Mouse (Mus musculus) CD4-positive, CD25-positive, alpha-beta regulatory T cell, adult 4 months (primary cell): ENCODE results near the gene Arvcf. TPM values are rescaled to one million over a fixed set of nuclear protein-coding genes. Genes with fewer than 3 reads are reported as not detected.

Experiments
- ATAC-seq: one replicate; pipeline ENCODE4 v1.8.0; 2017
- polyA plus RNA-seq, 2 experiments: library from polyadenylated mRNA; unstranded; fragments of 100-300 nt; shearing (Covaris generic); gene quantifications; one replicate each; pipeline ENCODE4 v1.2.1; 2017

Arvcf gene
- polyA plus RNA-seq, 2 experiments from 2014 or later, result 0.91 TPM; not detected in 1

DNA sequence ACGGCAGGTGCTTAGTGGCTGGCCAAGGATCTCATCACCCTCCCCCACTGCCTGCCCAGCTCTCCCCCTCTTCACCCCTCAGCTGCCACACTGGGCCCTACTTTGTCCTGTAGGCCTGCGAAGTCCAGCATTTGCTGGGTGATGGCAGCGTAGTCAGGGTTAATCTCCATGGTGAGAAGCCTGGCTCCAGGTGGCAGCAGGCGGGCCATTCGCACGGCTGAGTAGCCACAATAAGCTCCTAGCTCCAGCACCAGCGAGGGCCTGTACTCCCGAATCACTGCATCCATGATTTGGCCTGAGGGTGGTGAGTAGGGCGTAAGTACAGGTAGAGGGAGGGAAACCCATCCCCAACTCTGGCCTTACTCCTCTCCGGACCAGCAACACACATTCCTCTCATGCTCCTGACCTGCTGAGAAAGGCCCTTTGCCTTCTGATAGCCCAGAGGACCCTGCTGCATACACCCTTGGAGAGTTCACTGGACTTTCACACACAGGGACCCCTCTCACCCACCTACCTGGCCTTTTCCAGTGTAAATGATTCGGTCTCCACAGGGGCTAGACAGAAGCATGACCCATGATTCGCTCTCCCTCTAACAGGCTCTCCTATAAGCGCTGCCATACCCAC, 63.2 kb downstream of the Arvcf start:
- ATAC-seq, result no peak

GRCm38 (mm10) chr16:18411802-18412476, 64.0 kb downstream of the Arvcf start:
- ATAC-seq, result no peak

- ATAC-seq, result no peak
Measured at GRCm38 (mm10) chr16:18413032-18413816, 65.2 kb downstream of the Arvcf start.

DNA sequence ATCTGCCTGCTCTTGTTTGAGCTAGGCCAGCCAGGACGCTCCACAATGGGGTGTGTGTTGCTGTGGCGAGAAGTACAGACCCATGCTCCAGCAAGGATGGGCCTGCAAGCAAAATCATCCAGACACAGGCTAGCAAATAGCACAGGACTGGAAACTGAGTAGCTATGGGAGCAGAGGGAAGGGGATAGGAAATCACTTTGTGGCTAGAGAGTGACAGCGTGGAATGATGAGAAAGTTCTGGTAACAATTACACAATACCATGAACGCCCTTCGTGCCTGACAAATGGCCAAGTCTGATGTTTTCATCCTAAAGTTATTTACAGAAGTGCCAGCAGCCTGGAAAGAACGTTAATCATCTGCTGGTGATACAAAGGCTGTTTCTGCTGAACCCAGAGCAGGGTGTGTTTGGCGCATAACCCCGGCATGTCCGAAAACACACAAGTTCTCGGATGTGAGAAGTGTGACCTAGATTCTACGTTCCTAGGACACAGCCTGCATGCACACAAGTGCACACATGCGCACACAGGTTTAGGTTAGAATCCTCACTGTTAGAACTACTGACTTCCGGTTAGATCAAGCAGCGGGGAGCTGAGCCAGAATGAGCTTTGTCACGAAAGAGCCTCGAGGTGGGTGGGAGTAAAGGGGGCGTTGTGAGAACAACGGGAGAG, 68.2 kb downstream of the Arvcf start:
- peak; percentile 80 for ATAC-seq

GRCm38 (mm10) chr16:18416837-18417236, 68.9 kb downstream of the Arvcf start:
- ATAC-seq, result peak; percentile 37

DNA sequence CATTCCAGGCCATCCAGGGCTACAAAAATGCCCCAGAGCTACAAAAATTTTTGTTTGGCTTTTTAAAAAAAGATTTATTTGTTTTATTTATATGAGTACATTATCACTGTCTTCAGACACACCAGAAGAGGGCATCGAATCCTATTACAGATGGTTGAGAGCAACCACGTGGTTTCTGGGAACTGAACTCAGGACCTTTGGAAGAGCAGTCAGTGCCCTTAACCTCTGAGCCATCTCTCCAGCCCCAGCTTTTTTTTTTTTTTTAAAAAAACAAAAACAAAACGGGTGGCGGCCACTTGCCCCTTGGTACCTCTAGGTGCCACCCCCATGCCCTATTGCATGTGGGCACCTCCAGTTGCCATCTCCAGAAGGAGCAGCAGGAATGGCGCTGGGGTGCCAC, 69.5 kb downstream of the Arvcf start:
- no peak for ATAC-seq

DNA sequence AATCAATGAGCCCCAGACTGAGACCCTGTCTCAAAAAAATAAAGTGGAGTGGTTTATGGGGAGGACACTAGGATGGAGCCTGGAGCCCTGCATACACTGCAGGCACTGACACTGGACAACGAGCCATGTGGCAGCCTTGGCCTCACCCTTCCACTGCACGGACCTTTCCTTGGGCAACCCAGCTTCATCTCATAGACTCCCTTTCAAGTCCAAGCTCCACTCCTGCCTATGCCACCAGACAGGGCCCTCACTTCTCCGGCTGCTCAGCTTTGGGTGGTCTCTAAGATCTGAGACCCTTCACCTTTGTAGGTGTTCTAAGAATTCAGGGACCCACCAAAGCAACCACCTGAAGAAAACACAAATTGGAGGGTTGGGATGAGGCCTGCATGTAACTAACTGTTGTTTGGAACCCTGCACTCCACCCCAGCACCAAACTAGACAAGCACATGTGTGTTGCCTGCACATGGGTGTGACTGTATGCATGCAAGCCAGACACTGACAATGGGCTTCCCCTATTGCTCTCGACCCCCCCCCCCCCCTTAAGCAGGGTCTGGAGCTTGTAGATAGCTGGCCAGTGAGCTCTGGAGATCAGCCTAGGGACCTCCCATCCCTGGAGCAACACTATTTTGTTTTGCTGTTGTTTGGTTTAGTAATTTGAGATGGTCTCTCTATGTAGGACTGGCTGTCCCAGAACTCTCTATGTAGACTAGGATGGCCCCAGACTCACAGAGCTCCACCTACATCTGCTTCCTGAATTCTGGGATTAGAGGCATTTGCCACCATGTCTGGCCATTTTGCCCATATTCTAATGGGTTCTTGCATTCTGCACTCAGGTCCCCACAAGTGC, 71.0 kb downstream of the Arvcf start:
- ATAC-seq, result no peak

GRCm38 (mm10) chr16:18419603-18420026, 71.6 kb downstream of the Arvcf start:
- ATAC-seq, result no peak

GRCm38 (mm10) chr16:18420571-18420970, 72.6 kb downstream of the Arvcf start:
- ATAC-seq, result no peak

DNA sequence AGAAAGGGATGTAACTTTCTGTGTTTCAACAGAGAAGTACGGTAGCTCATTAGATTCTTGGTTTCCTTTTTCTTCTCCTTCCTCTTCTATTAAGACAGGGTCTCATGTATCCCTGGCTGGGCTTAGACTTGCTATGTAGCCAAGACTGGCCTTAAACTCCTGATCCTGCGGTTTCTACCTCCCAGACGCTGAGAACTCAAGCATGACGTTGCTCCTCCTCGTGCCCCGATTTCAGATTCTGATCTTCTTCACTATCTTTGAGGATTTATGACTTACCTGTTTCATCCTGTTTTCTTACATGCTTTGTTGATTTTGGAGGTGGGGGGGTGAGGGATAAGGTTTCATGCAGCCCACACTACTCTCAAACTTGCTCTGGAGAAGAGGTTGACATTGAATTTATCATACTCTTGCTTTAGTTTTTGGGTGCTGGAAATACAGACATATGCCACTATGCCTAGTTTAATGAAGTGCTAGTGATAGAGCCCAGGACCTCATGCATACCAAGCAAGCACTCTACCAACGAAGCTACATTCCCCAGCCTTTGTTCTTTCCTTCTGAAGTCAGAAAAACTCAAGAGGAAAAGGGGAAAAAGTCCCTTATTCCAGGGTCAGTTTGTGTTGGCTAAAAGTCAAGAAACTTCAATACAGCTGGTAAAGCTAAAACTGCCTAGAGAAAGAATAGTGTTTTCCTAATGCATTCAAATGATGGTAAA, 75.4 kb downstream of the Arvcf start:
- no peak for ATAC-seq

DNA sequence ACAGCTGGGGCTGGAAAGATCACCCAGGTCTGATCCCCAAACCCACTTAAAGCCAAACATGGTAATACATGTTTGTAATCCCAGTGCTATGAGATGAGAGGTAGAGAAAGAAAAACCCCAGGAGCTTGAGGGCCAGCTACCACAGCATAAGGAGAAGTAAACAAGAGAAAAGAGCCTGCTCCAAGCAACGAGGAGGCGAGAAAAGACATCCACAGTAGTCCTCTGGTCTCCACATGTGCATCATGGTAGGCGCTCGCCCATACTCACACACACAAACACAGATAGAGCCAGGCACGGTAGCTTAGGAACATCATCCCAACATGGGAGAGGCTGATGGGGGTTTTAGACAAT, 75.9 kb downstream of the Arvcf start:
- no peak for ATAC-seq

DNA sequence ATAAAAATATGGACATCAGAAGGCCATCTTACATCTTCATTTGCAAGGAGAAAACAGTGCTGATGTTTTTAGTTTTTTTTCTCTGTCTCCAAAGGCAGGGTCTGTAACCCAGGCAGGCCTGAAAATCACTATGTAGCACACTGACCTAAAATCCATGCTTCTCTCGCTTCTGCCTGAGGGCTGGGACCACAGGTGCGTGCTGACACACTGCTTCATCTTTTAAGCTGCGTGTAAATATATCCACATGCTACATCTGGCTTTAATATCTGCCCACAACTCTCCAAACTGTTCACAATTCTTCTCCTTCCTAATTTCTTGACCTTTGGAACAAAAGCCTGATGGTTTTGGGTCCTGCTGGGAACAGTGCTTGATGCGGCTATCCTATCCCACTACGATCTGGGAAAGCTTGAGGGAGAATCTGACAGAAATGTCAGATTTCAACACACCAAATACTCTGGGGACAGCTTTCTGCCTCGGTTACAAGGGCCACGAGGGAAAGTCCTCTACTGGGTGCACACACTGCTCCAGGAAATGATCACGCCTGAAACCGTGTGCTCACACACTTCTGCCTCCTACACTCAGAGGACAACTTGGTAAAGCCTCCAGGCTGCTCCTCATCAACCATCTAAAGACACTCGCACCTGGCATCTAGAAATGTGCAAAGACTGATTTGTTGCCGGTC, 76.5 kb downstream of the Arvcf start:
- peak; percentile 27 for ATAC-seq

DNA sequence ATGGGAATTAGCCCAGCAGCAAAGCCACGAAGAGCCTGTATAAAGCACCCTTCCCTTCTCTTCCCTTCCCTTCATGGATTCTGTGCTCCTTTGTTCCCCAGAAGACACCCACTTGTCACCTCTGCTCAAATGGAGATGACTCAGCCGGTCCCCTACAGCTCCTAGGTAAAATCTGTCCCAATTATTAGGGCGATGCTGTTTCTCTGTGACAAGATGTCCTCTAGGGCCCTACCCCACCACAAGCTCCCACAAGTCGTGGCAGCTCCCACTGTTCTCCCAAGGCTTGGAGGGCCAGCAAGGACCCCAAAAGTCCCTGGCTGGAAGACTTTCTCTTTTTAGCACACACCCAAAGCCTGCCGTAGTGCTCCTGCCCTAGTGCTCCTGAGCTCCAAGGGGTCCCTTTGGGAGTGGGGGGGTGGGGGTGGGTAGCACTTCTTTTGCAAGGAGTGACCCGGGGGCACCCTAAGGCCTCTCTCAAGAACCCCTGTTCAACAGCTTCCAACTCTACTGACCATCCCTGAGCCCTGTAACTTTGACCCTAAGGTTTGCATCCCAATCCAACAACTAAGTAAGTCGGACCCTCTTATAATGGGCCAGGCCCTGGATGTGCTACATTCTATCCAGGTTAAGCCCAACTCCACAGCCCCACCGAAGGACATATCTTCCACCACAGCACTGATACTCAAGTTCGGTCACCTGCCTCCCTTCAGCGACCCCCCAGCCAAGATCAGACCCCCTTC, 77.7 kb downstream of the Arvcf start:
- peak; percentile 21 for ATAC-seq

DNA sequence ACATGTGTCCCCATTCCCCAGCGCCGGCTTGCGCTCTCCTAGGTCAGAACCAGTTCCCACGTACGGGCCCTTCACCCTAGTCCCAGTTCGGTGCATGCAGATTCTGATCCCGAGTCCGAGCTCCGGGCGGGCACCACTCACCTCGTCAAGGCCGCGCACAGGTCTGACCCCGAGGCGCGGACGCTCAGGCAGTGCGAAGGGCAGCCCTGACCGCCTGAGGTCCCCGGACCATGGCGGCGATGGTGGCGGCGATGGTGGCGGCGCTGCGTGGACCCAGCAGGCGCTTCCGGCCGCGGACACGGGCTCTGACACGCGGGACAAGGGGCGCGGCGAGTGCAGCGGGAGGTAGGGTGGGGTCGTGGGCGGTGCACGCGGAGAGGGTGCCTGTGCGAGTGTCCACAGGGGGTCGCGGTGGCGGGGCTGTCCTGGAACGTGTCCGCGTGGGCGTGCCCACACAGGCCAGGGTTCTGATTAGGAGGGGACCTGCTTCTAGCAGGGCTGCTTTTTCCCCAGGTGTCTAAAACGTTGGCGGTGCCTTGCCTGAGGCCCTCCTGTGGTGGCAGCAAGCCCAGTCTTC, 78.3 kb downstream of the Arvcf start, which contains the start of gene Txnrd2:
TSS of gene Txnrd2 (plus strand) at position 170 of the 577 bp plus-strand sequence.
- peak; percentile 85 for ATAC-seq

- ATAC-seq, result no peak
Measured at GRCm38 (mm10) chr16:18426802-18427280, 78.9 kb downstream of the Arvcf start, which contains the start of gene Comt. Gene Comt (minus strand): TSS chr16:18426852.

DNA sequence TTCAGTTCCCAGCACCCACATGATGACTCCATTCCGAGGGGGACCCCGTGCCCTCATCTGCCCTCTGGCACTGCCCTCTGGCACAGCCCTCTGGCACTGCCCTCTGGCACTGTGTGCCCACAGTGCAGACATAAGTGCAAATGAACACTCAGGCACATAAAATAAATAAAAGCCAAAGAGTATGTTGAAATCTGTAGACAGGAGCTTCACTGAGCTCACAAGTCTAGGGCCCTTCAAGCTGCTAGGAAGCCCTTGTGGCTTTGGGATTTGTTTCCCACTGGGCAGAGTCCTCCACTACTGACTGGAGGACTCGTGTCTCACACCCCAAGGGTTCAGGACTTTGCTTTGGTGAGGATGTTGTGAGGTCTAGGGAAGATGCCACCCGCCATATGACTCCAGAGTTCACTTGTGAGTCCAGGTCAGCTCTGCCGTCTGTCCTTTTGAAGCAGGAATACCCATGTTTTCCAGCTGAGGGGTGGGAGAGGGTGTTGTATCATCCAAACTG, 80.1 kb downstream of the Arvcf start:
- no peak for ATAC-seq

DNA sequence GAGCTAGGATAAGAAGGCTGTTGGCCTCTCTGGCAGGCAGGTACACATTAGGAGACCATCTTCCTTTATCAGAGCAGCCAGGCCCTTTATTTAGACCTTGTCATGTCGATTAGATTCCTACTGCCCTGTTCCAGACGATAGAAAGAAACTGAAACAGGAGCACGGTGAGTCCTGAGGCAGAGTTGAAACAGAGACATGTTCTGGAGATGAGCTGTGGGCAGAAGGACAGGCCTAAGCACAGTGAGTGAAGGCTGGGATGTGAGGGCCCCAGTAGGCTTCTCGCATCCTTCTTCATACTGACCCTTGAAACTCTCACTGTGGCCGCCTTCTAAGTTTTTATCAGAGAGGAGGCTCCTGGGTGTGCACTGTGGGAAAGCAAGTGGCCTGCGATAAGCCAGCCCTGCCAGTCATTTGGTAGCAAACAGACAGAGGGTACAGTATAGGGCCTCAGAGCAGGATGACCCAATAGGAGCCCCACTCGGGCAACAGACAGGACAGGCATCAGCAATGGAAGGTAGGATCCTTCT, 80.6 kb downstream of the Arvcf start:
- ATAC-seq, result no peak

DNA sequence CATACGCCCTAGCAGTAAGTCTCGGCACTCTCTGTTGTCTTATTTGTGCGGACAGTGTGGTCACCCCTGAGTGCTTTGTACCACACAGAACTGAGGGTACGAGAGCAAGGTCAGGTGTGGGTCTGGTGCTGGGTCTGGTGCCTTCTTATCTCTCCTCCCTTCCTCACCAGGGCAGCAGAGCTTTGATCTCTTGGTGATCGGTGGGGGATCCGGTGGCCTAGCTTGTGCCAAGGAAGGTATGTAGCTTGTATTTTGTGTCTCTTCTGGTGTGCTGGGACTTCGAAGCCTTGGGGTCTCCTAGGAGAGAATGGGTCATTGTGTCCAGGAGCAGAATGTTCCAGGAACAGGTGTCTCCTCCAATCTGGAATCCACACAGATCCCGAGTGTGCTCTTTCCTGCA, 81.7 kb downstream of the Arvcf start:
- no peak for ATAC-seq

GRCm38 (mm10) chr16:18430641-18431212, 82.7 kb downstream of the Arvcf start:
- no peak for ATAC-seq
